Mouse (Mus musculus) bone marrow macrophage, adult 2 months (primary cell): ENCODE data around the gene Fto.

Source experiments
- CTCF ChIP-seq: IDR thresholded peaks from 2 replicates; pipeline ENCODE4 v1.5.1; 2012; ENCODE audit warnings: low read depth, mild to moderate bottlenecking, low read length, moderate library complexity
- POLR2A ChIP-seq: IDR thresholded peaks from 2 replicates; pipeline ENCODE4 v1.6.1; 2012; ENCODE audit warnings: mild to moderate bottlenecking, low read depth, low read length, borderline replicate concordance

DNA sequence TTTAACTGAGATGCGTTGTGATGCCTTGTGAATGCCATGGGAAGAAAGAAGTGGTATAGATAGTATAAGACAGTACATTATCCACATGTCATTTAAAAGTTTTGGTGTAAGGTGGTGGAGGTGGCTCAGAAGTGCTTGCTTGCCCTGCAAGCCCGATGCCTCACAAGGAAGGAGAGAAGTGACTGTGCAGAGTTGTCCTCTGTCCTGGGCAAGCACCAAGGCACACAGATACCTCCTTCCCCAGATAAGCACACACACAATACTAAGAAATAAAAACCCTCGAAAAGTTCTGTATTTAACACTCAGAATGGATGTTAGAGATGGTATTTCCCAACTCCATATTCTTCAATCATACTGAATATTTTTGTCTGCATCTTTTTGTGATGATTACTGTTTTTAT lies 39.3 kb downstream of the Fto start:
- no peak for TF ChIP-seq CTCF
- TF ChIP-seq POLR2A = no peak
